Mouse (Mus musculus) midbrain, embryonic 12.5 days (tissue): ENCODE data around the gene Gm27029. TPM values are rescaled to one million over a fixed set of nuclear protein-coding genes. Genes with fewer than 3 reads are reported as not detected.
"Not testable (repeated sequence)": the region's sequence is repeated elsewhere in the genome, so short reads cannot be mapped to it uniquely, and the experiment has no call there.

Source experiments
- ATAC-seq: fragments of 200-750 bp; cut with Nextera tagmentation; 2 replicates; pipeline ENCODE4 v1.8.0; 2017; ENCODE audit warnings: low read depth, moderate TSS enrichment, moderate library complexity; ENCODE audit not compliant: low FRiP score
- H3K27ac ChIP-seq: fragments of 300-500 bp; sonication (generic); replicated peaks from 2 replicates; pipeline ENCODE4 v1.5.1; 2016; ENCODE audit warnings: mild to moderate bottlenecking
- H3K27me3 ChIP-seq: fragments of 300-500 bp; sonication (generic); 2 replicates; pipeline ENCODE4 v1.6.1; 2016; ENCODE audit warnings: mild to moderate bottlenecking
- H3K36me3 ChIP-seq: fragments of 300-500 bp; sonication (generic); 2 replicates; pipeline ENCODE4 v1.6.1; 2016
- H3K4me1 ChIP-seq: fragments of 300-500 bp; sonication (generic); 2 replicates; pipeline ENCODE4 v1.6.1; 2016
- H3K4me2 ChIP-seq: fragments of 300-500 bp; sonication (generic); replicated peaks from 2 replicates; pipeline ENCODE4 v1.6.1; 2016; ENCODE audit warnings: mild to moderate bottlenecking, moderate library complexity
- H3K4me3 ChIP-seq: fragments of 300-500 bp; sonication (generic); 2 replicates; pipeline ENCODE4 v1.5.1; 2016; ENCODE audit warnings: mild to moderate bottlenecking
- H3K9ac ChIP-seq: fragments of 300-500 bp; sonication (generic); replicated peaks from 2 replicates; pipeline ENCODE4 v1.6.1; 2016; ENCODE audit warnings: mild to moderate bottlenecking, moderate library complexity
- H3K9me3 ChIP-seq: fragments of 300-500 bp; sonication (generic); 2 replicates; pipeline ENCODE4 v1.6.1; 2016; ENCODE audit warnings: mild to moderate bottlenecking
- WGBS: fragments of 180-500 bp; shearing (Covaris S2); methylation state at CpG from one replicate; pipeline ENCODE4 v1.1.7; 2016; 5-methylcytosine and 5-hydroxymethylcytosine counted together
- polyA plus RNA-seq: library from polyadenylated mRNA; unstranded; fragments of >200 nt; fragmentation: Nextera tagmentation; extraction: Ambion mirVana; gene quantifications from 2 replicates; pipeline ENCODE4 v1.2.1, GENCODE M21; 2016

Gm27029 gene
- polyA plus RNA-seq, 1 experiment from 2014 or later = 7.8 TPM

DNA sequence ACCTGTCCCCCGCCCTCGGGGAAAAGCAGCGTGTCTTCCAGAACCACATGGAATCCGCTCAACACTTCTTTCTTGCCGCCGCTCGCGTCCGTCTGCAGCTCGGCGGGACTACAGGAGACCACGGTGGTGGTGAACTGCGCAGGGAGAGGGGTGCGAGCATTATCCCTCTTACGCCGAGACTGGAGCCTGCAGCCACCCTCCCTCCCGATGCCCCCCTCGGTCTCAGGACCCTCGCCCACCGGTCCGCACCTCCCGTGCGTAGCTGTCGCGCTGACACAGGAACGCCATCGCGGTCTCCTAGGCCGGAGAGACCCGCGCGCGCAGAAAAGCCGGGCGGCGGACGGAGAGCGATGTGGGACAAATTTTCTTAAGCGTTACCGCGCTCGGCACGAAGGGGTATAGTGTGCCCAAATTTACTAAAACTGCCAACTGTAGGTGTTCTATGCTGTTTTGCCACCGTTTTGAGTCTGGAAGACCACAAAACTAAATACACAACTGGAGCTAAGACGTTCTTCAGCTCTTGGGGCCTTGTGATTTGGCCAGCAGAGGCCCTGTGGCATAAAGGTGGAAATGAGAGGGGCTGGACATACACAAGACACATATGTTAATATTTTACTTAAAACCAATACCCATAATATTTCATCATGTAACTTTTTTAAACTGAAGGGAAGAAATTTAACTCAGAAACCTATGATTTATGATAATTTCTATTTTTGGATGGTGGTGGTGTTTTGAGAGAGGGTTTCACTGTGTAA lies 7.3 kb downstream of the Gm27029 start, which contains the start of gene Aarsd1:
Gene Aarsd1 (minus strand): TSS at position 515 of the 755 bp plus-strand sequence.
- WGBS = 0% methylated on average over 45 of the region's 45 CpGs
- H3K4me1 ChIP-seq = peaks cover 7% of the 10 kb centered on the region
- H3K4me3 ChIP-seq = peak within 1 kb of the TSS; percentile 86

DNA sequence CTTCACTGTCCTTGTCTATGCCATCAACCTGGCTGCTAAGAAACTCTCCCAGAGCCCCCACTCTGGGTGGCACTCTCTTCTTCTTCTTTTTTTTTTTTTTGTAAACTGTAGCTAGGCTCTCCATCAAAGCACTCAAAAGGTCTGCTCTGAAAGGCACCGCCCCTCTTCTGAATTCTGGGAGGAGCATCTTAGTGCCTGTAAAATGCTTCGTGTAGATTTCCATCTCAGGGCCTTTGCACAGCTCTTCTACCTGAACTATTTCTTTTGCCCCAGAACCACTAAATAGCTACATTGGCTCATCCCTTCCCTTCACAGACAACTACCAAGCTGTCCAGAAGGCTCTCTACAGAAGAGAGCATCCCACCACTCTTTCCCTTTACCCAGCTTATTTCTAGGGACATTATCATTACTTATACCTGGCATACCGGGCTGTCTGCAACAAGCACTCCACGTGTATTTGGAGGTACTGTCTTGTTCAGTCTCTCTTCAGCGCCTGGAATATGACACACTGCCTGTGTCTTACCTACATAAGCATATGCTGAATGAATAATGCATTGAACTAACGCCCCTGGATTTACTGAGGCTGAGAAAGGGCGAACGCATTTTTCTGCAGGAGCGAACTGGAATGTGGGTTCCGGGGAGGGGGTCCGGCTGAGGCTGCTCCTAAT lies 8.0 kb downstream of the Gm27029 start:
- Histone ChIP-seq H3K4me1 (peaks cover 7% of the 10 kb centered on the region), H3K36me3 (peaks cover 25% of the 10 kb centered on the region), H3K27me3 (no peaks in the 10 kb centered on the region), H3K4me3 (peak overlapping the region; percentile 86), H3K4me2 (peak overlapping the region; percentile 89), H3K9ac (peak overlapping the region; percentile 85), H3K27ac (peak overlapping the region; percentile 76), H3K9me3 (no peaks in the 10 kb centered on the region)
- WGBS = 3% methylated on average over 11 of the region's 11 CpGs
- ATAC-seq = peak; percentile 16; the same call in 1 of the 2 replicates

More for the DNA sequence above, 7.3 kb downstream of the Gm27029 start, which contains the start of gene Aarsd1:
- H3K4me2 ChIP-seq = peak within 1 kb of the TSS; percentile 89
- peak within 1 kb of the TSS; percentile 85 for H3K9ac ChIP-seq
- no peaks in the 10 kb centered on the region for H3K27me3 ChIP-seq
- peak within 1 kb of the TSS; percentile 76 for H3K27ac ChIP-seq
- ATAC-seq = peak; percentile 72
- H3K9me3 ChIP-seq = no peaks in the 10 kb centered on the region
- H3K36me3 ChIP-seq = peaks cover 18% of the 10 kb centered on the region

DNA sequence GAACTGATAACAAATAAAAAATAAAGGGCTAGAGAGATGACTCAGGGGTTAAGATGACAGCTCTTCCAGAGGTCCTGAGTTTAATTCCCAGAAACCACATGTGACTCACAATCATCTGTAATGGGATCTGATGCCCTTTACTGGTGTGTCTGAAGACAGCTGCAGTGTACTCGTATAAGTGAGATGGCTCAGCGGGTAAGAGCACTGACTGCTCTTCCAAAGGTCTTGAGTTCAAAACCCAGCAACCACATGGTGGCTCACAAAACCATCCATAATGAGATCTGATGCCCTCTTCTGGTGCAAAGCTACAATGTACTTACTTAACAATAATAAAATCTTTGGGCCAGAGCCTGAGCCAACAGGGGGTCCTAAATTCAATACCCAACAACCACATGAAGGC lies 9.3 kb downstream of the Gm27029 start:
- H3K4me2 ChIP-seq = no peak overlapping the region
- H3K9ac ChIP-seq = no peak overlapping the region
- H3K9me3 ChIP-seq = no peaks in the 10 kb centered on the region
- no peaks in the 10 kb centered on the region for H3K27me3 ChIP-seq
- peaks cover 38% of the 10 kb centered on the region for H3K36me3 ChIP-seq
- no peak for ATAC-seq
- H3K27ac ChIP-seq = no peak overlapping the region
- H3K4me3 ChIP-seq = no peak overlapping the region
- 89% methylated on average over 2 of the region's 2 CpGs for WGBS
- H3K4me1 ChIP-seq = peaks cover 7% of the 10 kb centered on the region

DNA sequence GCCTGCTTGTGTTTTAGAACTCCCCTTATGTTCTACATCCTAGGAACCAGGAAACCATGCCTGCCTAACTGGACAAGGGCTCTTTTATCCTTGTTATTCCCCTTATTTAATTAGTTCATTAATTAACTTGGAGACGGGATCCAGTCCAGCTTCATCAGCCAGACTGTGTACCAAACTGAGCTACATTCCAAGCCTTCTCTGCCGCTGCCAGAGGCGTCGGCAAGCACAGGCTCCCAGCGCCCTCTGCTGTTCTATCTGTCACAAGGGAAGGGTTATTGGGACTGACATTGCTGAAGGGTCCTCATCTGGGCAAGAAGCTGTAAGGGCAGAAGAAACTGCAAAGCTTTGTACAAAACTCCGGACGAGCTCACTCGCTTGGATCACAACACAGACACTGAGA lies 29.5 kb downstream of the Gm27029 start:
- ATAC-seq = no peak
- Histone ChIP-seq H3K27me3 (no peaks in the 10 kb centered on the region; the same call in 1 of the 2 replicates), H3K4me2 (no peak overlapping the region), H3K9ac (no peak overlapping the region), H3K4me1 (no peaks in the 10 kb centered on the region), H3K9me3 (no peaks in the 10 kb centered on the region), H3K36me3 (no peaks in the 10 kb centered on the region), H3K27ac (no peak overlapping the region), H3K4me3 (no peak overlapping the region)
- WGBS = 8% methylated on average over 8 of the region's 8 CpGs

DNA sequence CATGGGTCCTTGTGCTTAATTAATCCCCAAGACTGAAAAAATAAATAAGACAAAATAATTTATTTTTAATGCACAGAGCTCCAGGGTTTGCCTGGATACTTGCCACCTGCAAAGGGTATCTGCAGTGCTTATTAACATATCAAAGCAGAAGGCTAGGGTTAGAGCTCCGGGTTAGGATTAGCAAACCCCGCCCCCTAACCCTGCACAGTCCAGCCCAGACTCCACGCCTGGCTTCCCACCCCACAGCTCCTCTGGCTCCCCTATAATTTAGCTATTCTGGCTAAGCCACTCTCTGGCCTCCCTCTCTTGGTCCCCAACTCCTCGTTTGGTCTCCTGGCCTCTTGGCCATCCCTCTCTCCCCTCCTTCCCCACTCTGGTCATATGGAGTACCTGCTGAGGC lies 42.8 kb downstream of the Gm27029 start:
- WGBS = 5% methylated on average over 4 of the region's 4 CpGs
- H3K27ac ChIP-seq = no peak overlapping the region

DNA sequence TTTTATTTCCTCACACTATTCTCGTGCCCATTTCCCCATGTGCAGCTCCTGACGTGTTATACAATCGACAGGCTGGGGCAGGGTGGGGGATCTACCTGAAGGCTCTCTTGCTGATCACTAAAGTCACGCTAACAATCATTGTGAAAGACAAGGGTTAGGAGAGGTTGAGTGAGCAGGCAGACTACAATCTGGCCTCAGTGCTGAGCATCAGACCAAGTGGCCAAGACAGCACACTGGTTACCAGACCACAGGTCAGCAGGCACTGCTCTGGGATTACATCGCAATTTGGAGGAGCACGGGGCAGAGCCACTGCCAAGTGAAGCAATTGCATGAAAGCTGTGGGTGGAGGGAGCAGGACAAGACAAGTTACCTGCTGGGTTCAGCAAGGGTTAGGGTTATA lies 45.7 kb downstream of the Gm27029 start:
- Histone ChIP-seq H3K4me2 (no peak overlapping the region), H3K27me3 (peaks cover 6% of the 10 kb centered on the region; the same call in 1 of the 2 replicates), H3K4me1 (peaks cover 5% of the 10 kb centered on the region), H3K27ac (no peak overlapping the region), H3K9ac (no peak overlapping the region), H3K4me3 (no peak overlapping the region), H3K36me3 (no peaks in the 10 kb centered on the region), H3K9me3 (no peaks in the 10 kb centered on the region)
- WGBS = 90% methylated on average over 6 of the region's 6 CpGs
- no peak for ATAC-seq

More for the DNA sequence above, 42.8 kb downstream of the Gm27029 start:
- Histone ChIP-seq H3K4me3 (no peak overlapping the region), H3K27me3 (no peaks in the 10 kb centered on the region), H3K36me3 (no peaks in the 10 kb centered on the region), H3K9me3 (no peaks in the 10 kb centered on the region), H3K9ac (no peak overlapping the region), H3K4me2 (no peak overlapping the region), H3K4me1 (peaks cover 5% of the 10 kb centered on the region)
- 0 out of 2 replicates have a peak, but pooled peaks have one; percentile 41 for ATAC-seq

DNA sequence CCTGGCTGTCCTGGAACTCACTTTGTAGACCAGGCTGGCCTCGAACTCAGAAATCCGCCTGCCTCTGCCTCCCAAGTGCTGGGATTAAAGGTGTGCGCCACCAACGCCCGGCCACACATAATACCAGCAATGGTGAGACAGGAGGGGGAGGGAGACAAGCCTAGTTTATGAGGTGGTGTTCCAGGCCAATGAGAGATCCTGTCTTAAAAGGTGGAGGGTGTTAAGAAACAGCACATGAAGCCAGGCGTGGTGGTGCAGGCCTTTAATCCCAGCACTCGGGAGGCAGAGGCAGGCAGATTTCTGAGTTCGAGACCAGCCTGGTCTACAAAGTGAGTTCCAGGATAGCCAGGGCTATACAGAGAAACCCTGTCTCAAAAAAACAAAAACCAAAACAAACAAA lies 46.4 kb downstream of the Gm27029 start:
- not testable (repeated sequence) for H3K4me3 ChIP-seq, ATAC-seq, H3K27me3 ChIP-seq, H3K9me3 ChIP-seq, H3K9ac ChIP-seq, H3K4me1 ChIP-seq, H3K36me3 ChIP-seq, H3K4me2 ChIP-seq, H3K27ac ChIP-seq
- 98% methylated on average over 8 of the region's 8 CpGs for WGBS

DNA sequence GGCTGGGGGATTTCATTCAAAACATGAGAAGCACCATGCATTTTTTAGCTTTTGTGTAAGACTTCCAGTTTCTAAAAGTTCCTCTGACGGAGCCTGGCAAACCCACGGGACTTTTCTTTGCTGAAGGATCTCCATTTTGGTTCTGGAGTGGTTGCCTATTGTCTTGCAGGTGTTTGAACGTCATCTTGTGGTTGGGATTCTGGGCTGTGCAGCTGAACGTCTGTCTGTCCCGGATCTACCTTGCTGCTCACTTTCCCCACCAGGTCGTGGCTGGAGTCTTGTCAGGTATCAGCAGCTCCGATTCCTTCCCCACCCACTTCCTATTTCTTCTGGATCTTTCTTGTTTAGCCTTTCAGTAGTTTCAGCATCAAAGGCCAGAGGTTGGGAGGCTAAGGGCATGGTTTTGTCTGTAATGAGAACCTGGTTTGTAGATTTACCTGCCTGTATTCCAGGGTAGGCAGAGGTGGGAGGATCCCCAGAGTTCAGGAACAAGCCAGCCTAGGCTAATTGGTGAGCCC lies 50.1 kb downstream of the Gm27029 start:
- no peak for ATAC-seq
- Histone ChIP-seq H3K9ac (no peak overlapping the region), H3K4me2 (no peak overlapping the region), H3K36me3 (no peaks in the 10 kb centered on the region), H3K4me1 (no peaks in the 10 kb centered on the region), H3K27me3 (peaks cover 6% of the 10 kb centered on the region; the same call in 1 of the 2 replicates), H3K4me3 (no peak overlapping the region), H3K9me3 (no peaks in the 10 kb centered on the region), H3K27ac (no peak overlapping the region)
- WGBS = 71% methylated on average over 7 of the region's 7 CpGs

DNA sequence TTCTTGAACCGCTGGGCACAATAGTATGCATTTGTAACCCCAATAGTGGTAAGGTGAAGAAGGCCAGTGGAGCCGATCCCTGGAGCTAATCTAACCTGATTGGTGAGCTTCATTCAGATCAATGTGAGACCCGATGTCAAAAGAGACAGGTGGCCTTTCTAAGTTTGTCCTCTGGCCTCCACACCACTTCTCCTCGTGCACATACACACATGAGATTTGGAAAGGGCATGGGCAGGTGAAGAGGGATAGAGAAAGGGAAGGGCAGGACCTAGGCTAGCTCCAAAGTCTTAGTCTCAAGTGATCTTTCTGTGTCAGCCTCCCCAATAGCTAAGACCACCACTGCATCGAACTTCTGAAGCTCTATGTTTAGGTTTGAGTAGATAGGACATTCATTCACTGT lies 54.5 kb downstream of the Gm27029 start:
- H3K36me3 ChIP-seq = no peaks in the 10 kb centered on the region
- H3K9me3 ChIP-seq = no peaks in the 10 kb centered on the region
- no peak overlapping the region for H3K4me2 ChIP-seq
- WGBS = 82% methylated on average over 5 of the region's 5 CpGs
- no peak overlapping the region for H3K9ac ChIP-seq
- no peak overlapping the region for H3K4me3 ChIP-seq
- no peaks in the 10 kb centered on the region for H3K4me1 ChIP-seq
- H3K27ac ChIP-seq = no peak overlapping the region
- H3K27me3 ChIP-seq = no peaks in the 10 kb centered on the region
- no peak for ATAC-seq

DNA sequence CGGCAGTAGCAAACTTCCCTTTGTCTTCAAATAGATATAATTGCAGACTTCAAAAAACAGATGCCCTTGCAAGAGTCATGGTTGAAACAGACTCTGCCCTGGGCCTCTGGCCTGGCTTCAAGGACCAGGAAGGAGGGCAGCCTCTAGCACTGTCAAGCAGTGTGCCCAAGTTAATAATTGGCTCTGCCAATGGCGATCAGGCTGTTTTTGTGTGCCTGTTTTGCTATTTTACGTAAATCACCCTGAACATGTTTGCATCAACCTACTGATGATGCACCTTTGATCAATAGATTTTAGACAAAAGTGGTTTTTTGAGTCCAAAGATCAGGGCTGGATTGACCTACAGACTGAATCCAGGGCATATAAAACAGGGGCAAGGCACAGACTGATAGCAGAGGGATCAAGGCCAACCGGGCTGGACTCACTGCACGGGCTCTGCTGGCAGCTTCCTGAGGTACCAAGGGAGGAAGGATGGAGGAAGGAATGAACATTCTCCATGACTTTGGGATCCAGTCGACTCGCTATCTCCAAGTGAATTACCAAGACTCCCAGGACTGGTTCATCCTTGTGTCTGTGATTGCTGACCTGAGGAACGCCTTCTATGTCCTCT lies 57.2 kb downstream of the Gm27029 start, which contains the start of gene G6pc:
Gene G6pc (plus strand): TSS at position 236 of the 610 bp plus-strand sequence.
- Histone ChIP-seq H3K9ac (no peak within 1 kb of the TSS), H3K27ac (no peak within 1 kb of the TSS), H3K9me3 (no peaks in the 10 kb centered on the region), H3K4me2 (no peak within 1 kb of the TSS), H3K36me3 (no peaks in the 10 kb centered on the region), H3K4me1 (no peaks in the 10 kb centered on the region), H3K4me3 (no peak within 1 kb of the TSS), H3K27me3 (no peaks in the 10 kb centered on the region)
- no peak for ATAC-seq
- WGBS = 91% methylated on average over 8 of the region's 8 CpGs

DNA sequence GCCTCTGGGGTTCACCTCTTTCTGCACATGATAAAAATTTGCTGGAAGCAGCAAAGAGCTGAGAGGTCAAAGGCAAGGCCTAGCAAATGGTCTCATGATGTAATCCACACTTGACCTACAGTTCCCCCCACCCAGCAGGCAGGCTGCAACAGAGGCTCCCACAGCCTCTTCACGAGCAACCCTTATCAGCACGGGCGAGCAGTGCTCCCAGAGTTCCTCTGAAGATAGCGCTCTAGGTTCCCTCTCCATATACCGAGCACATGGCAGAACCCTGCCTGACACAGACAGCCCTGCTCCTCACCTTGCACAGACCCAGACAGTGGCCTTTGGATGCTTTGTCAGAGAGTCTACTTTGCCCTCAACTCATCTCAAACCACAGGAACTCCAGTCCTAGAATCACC lies 60.1 kb downstream of the Gm27029 start:
- H3K27ac ChIP-seq = no peak overlapping the region
- no peak overlapping the region for H3K4me3 ChIP-seq
- H3K9me3 ChIP-seq = no peaks in the 10 kb centered on the region
- no peaks in the 10 kb centered on the region for H3K36me3 ChIP-seq
- no peak overlapping the region for H3K4me2 ChIP-seq
- H3K4me1 ChIP-seq = no peaks in the 10 kb centered on the region
- WGBS = 89% methylated on average over 5 of the region's 5 CpGs
- no peak overlapping the region for H3K9ac ChIP-seq
- ATAC-seq = no peak
- H3K27me3 ChIP-seq = no peaks in the 10 kb centered on the region

DNA sequence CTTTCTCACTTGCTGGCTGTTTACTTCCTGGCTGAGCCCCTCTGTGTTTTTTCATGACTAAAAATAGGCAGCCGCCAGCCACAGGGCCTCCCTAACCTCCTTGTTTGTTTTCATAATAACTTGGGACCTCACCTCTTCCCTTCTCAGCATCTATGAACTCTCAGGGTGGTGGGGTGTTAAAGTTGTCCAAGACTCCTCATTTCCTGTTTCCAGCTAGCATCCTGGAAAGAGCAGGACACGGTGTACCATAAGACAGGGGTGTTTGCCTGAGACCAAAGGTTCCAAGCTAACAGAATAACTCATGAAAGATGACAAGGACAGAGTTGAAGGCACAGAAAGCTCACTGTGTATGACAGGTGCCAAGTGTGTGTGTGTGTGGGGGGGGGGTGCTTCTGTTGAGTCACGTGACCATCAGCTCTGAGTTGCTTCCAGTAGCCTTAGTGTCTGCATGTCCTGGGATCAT lies 63.9 kb downstream of the Gm27029 start:
- no peaks in the 10 kb centered on the region for H3K36me3 ChIP-seq
- no peak overlapping the region for H3K27ac ChIP-seq
- H3K9me3 ChIP-seq = no peaks in the 10 kb centered on the region
- no peak overlapping the region for H3K4me3 ChIP-seq
- no peak for ATAC-seq
- H3K9ac ChIP-seq = no peak overlapping the region
- whole genome bisulfite sequencing = 69% methylated on average over 3 of the region's 3 CpGs
- H3K27me3 ChIP-seq = no peaks in the 10 kb centered on the region
- H3K4me1 ChIP-seq = no peaks in the 10 kb centered on the region
- H3K4me2 ChIP-seq = no peak overlapping the region
